Comparison of ENCODE assay signal across 9 mouse cellular contexts in genomic region chr16:5431111-5431510, GRCm38 (mm10).
A peak's percentile ranks its signal among the peaks of the same experiment; 100 is the strongest.
DNase-seq lines count a peak whose midpoint lies in the region; ATAC-seq and TF ChIP-seq lines count a peak whose summit lies in the region.
"Had no signal": no experiment of that assay in that cellular context is flagged by ENCODE, and none has a peak within 500 bp of the region (broad histone marks: within the 10 kb centered on the region; RNA-seq: fewer than 3 reads in every experiment).

No protein-coding gene starts in this region.

- 33% methylated on average over 3 of the region's 3 CpGs for WGBS in lung, embryonic 14.5 days
- 52% methylated on average over 3 of the region's 3 CpGs for WGBS in forebrain, embryonic 16.5 days
- 91% methylated on average over 3 of the region's 3 CpGs for WGBS in midbrain, embryonic 10.5 days

- DNase-seq in lung, embryonic 14.5 days, result peak; percentile 43
- DNase-seq in lung, adult 18-20 months, result no peak
- peak; percentile 84 for DNase-seq in heart, postnatal 4 days
- DNase-seq in right cerebral cortex, postnatal 14 days, result peak; percentile 26
- no peak for DNase-seq in adrenal gland, adult 8-10 months
- DNase-seq in thymus, adult 18-20 months, result no peak
- no peak for DNase-seq in midbrain, embryonic 10.5 days (ENCODE audit: low spot score)

- H3K36me3 ChIP-seq in lung, embryonic 14.5 days (ENCODE audit: insufficient read depth), result no peaks in the 10 kb centered on the region
- H3K36me3 ChIP-seq in forebrain, embryonic 16.5 days (ENCODE audit: control insufficient read depth, insufficient read depth), result no peaks in the 10 kb centered on the region
- H3K36me3 ChIP-seq in midbrain, embryonic 10.5 days, result no peaks in the 10 kb centered on the region
- H3K36me3 ChIP-seq: kidney, embryonic 15.5 days had no signal

- H3K4me2 ChIP-seq in lung, embryonic 14.5 days, result no peak overlapping the region
- no peak overlapping the region for H3K4me2 ChIP-seq in forebrain, embryonic 16.5 days (ENCODE audit: low read length)
- H3K4me2 ChIP-seq: kidney, embryonic 15.5 days had no signal

- H3K9me3 ChIP-seq in lung, embryonic 14.5 days (ENCODE audit: low read depth, low read length), result no peaks in the 10 kb centered on the region
- no peaks in the 10 kb centered on the region for H3K9me3 ChIP-seq in forebrain, embryonic 16.5 days (ENCODE audit: control insufficient read depth, low read length)
- H3K9me3 ChIP-seq in midbrain, embryonic 10.5 days (replicated peaks), result no peaks in the 10 kb centered on the region
- H3K9me3 ChIP-seq: kidney, embryonic 15.5 days had no signal

- H3K27ac ChIP-seq in lung, embryonic 14.5 days (ENCODE audit: low read depth), result no peak overlapping the region
- H3K27ac ChIP-seq in forebrain, embryonic 16.5 days (ENCODE audit: low read length), result peak overlapping the region; percentile 89
- H3K27ac ChIP-seq in midbrain, embryonic 10.5 days (replicated peaks), result no peak overlapping the region
- H3K27ac ChIP-seq: kidney, embryonic 15.5 days had no signal

- no peaks in the 10 kb centered on the region for H3K4me1 ChIP-seq in lung, embryonic 14.5 days (ENCODE audit: insufficient read depth)
- peaks cover 8% of the 10 kb centered on the region for H3K4me1 ChIP-seq in forebrain, embryonic 16.5 days (replicated peaks; ENCODE audit: control insufficient read depth, insufficient read depth, low read length)
- H3K4me1 ChIP-seq in midbrain, embryonic 10.5 days, result no peaks in the 10 kb centered on the region
- H3K4me1 ChIP-seq: kidney, embryonic 15.5 days had no signal

- ATAC-seq in lung, embryonic 14.5 days (ENCODE audit: insufficient read depth), result peak; percentile 70; the same call in 1 of the 2 replicates
- peak; percentile 96 for ATAC-seq in forebrain, embryonic 16.5 days

- TF ChIP-seq CTCF in lung, embryonic 14.5 days (IDR thresholded peaks at IDR 0.05; ENCODE audit: low read depth), result no peak

- no peak overlapping the region for H3K9ac ChIP-seq in lung, embryonic 14.5 days
- no peak overlapping the region for H3K9ac ChIP-seq in forebrain, embryonic 16.5 days (replicated peaks; ENCODE audit: low read depth, low read length)
- H3K9ac ChIP-seq: kidney, embryonic 15.5 days had no signal

- no peaks in the 10 kb centered on the region for H3K27me3 ChIP-seq in lung, embryonic 14.5 days (ENCODE audit: insufficient read depth, low read length)
- no peaks in the 10 kb centered on the region for H3K27me3 ChIP-seq in forebrain, embryonic 16.5 days (replicated peaks; ENCODE audit: control insufficient read depth, insufficient read depth, low read length)
- H3K27me3 ChIP-seq in midbrain, embryonic 10.5 days (ENCODE audit: low read depth, poor library complexity, severe bottlenecking), result no peaks in the 10 kb centered on the region
- H3K27me3 ChIP-seq: kidney, embryonic 15.5 days had no signal

- H3K4me3 ChIP-seq in lung, embryonic 14.5 days (ENCODE audit: low read depth, low read length), result no peak overlapping the region
- no peak overlapping the region for H3K4me3 ChIP-seq in forebrain, embryonic 16.5 days (replicated peaks; ENCODE audit: low read length)
- H3K4me3 ChIP-seq in midbrain, embryonic 10.5 days, result no peak overlapping the region
- H3K4me3 ChIP-seq: kidney, embryonic 15.5 days had no signal

Comparison
In these comparisons a context has a peak if more than half of its experiments do, and no peak if none do; other contexts are left out.
1. DNase-seq: peak in lung, embryonic 14.5 days (single experiment), heart, postnatal 4 days (single experiment) and right cerebral cortex, postnatal 14 days (single experiment); none in lung, adult 18-20 months (0 of 2), adrenal gland, adult 8-10 months (single experiment), thymus, adult 18-20 months (0 of 2) and midbrain, embryonic 10.5 days (single experiment).